Mouse (Mus musculus): ENCODE measurements at regions not wholly inside any gene's neighbourhood (a gene's known extent, or its start where the extent isn't known, plus 50 kb on each side); places are given as distances from the start of the nearest gene placed in this dataset.
A peak's percentile ranks its signal among the peaks of the same experiment; 100 is the strongest.

- Histone ChIP-seq H3K36me3 (ENCODE audit: control insufficient read depth, insufficient read depth, low read length) (no peaks in the 10 kb centered on the region), H3K9ac (ENCODE audit: low read length) (no peak overlapping the region), H3K4me3 (ENCODE audit: low read depth, low read length) (no peak overlapping the region), H3K27ac (ENCODE audit: low read depth) (no peak overlapping the region), H3K4me1 (replicated peaks; ENCODE audit: control insufficient read depth, insufficient read depth, low read length) (no peaks in the 10 kb centered on the region), H3K4me2 (ENCODE audit: low read length) (no peak overlapping the region), H3K27me3 (replicated peaks; ENCODE audit: control insufficient read depth, insufficient read depth, low read length) (no peaks in the 10 kb centered on the region), H3K9me3 (ENCODE audit: control insufficient read depth, low read length) (no peaks in the 10 kb centered on the region)
- WGBS: 92% methylated on average over 5 of the region's 5 CpGs
- ATAC-seq (replicated peaks; ENCODE audit: low FRiP score, low TSS enrichment, low read depth) (no peak), DNase-seq (ENCODE audit: low spot score) (no peak)
Observed at GRCm38 (mm10) chr13:46040062-46040461, 75.3 kb upstream of the Atxn1 start.

- no peak overlapping the region for H3K27ac ChIP-seq (ENCODE audit: low read depth)
- H3K4me3 ChIP-seq (ENCODE audit: low read depth, low read length): no peak overlapping the region
- H3K36me3 ChIP-seq (ENCODE audit: control insufficient read depth, insufficient read depth, low read length): no peaks in the 10 kb centered on the region
- 71% methylated on average over 10 of the region's 10 CpGs for WGBS
- no peak overlapping the region for H3K9ac ChIP-seq (ENCODE audit: low read length)
- H3K27me3 ChIP-seq (replicated peaks; ENCODE audit: control insufficient read depth, insufficient read depth, low read length): no peaks in the 10 kb centered on the region
- DNase-seq (ENCODE audit: low spot score) (no peak), ATAC-seq (replicated peaks; ENCODE audit: low FRiP score, low TSS enrichment, low read depth) (no peak)
- H3K4me1 ChIP-seq (replicated peaks; ENCODE audit: control insufficient read depth, insufficient read depth, low read length): no peaks in the 10 kb centered on the region
- no peak overlapping the region for H3K4me2 ChIP-seq (ENCODE audit: low read length)
- H3K9me3 ChIP-seq (ENCODE audit: control insufficient read depth, low read length): no peaks in the 10 kb centered on the region
Observed at GRCm38 (mm10) chr13:46038441-46039331, 73.9 kb upstream of the Atxn1 start.

- Histone ChIP-seq H3K4me2 (ENCODE audit: low read length) (no peak overlapping the region), H3K4me1 (replicated peaks; ENCODE audit: control insufficient read depth, insufficient read depth, low read length) (no peaks in the 10 kb centered on the region), H3K27me3 (replicated peaks; ENCODE audit: control insufficient read depth, insufficient read depth, low read length) (no peaks in the 10 kb centered on the region), H3K9ac (ENCODE audit: low read length) (no peak overlapping the region), H3K9me3 (ENCODE audit: control insufficient read depth, low read length) (no peaks in the 10 kb centered on the region), H3K27ac (ENCODE audit: low read depth) (no peak overlapping the region), H3K36me3 (ENCODE audit: control insufficient read depth, insufficient read depth, low read length) (no peaks in the 10 kb centered on the region), H3K4me3 (ENCODE audit: low read depth, low read length) (no peak overlapping the region)
- ATAC-seq (replicated peaks; ENCODE audit: low FRiP score, low TSS enrichment, low read depth) (no peak), DNase-seq (ENCODE audit: low spot score) (no peak)
- 87% methylated on average over 2 of the region's 2 CpGs for WGBS
Observed at GRCm38 (mm10) chr13:46032281-46032680, 67.5 kb upstream of the Atxn1 start.

- Histone ChIP-seq H3K9me3 (ENCODE audit: control insufficient read depth, low read length) (no peaks in the 10 kb centered on the region), H3K27me3 (replicated peaks; ENCODE audit: control insufficient read depth, insufficient read depth, low read length) (no peaks in the 10 kb centered on the region), H3K36me3 (ENCODE audit: control insufficient read depth, insufficient read depth, low read length) (no peaks in the 10 kb centered on the region), H3K27ac (ENCODE audit: low read depth) (no peak overlapping the region), H3K4me3 (ENCODE audit: low read depth, low read length) (no peak overlapping the region), H3K9ac (ENCODE audit: low read length) (no peak overlapping the region), H3K4me2 (ENCODE audit: low read length) (no peak overlapping the region), H3K4me1 (replicated peaks; ENCODE audit: control insufficient read depth, insufficient read depth, low read length) (no peaks in the 10 kb centered on the region)
- ATAC-seq (replicated peaks; ENCODE audit: low FRiP score, low TSS enrichment, low read depth): no peak
- DNase-seq (ENCODE audit: low spot score): no peak
- 21% methylated on average over 2 of the region's 2 CpGs for WGBS
Observed at GRCm38 (mm10) chr13:46026018-46026417, 61.2 kb upstream of the Atxn1 start.

- ATAC-seq (replicated peaks; ENCODE audit: low FRiP score, low TSS enrichment, low read depth) (no peak), DNase-seq (ENCODE audit: low spot score) (no peak)
- no peak overlapping the region for H3K9ac ChIP-seq (ENCODE audit: low read length)
- H3K9me3 ChIP-seq (ENCODE audit: control insufficient read depth, low read length): no peaks in the 10 kb centered on the region
- H3K36me3 ChIP-seq (ENCODE audit: control insufficient read depth, insufficient read depth, low read length): no peaks in the 10 kb centered on the region
- no peak overlapping the region for H3K27ac ChIP-seq (ENCODE audit: low read depth)
- WGBS: 76% methylated on average over 5 of the region's 5 CpGs
- peaks cover 7% of the 10 kb centered on the region; the same call in 1 of the 2 replicates for H3K4me1 ChIP-seq (replicated peaks; ENCODE audit: control insufficient read depth, insufficient read depth, low read length)
- H3K4me3 ChIP-seq (ENCODE audit: low read depth, low read length): no peak overlapping the region
- H3K27me3 ChIP-seq (replicated peaks; ENCODE audit: control insufficient read depth, insufficient read depth, low read length): no peaks in the 10 kb centered on the region
- H3K4me2 ChIP-seq (ENCODE audit: low read length): no peak overlapping the region
Observed at GRCm38 (mm10) chr13:46023630-46024041, 58.8 kb upstream of the Atxn1 start.

- Histone ChIP-seq H3K9me3 (ENCODE audit: control insufficient read depth, low read length) (no peaks in the 10 kb centered on the region), H3K4me3 (ENCODE audit: low read depth, low read length) (no peak overlapping the region), H3K4me1 (replicated peaks; ENCODE audit: control insufficient read depth, insufficient read depth, low read length) (peaks cover 7% of the 10 kb centered on the region; the same call in 1 of the 2 replicates), H3K9ac (ENCODE audit: low read length) (no peak overlapping the region), H3K36me3 (ENCODE audit: control insufficient read depth, insufficient read depth, low read length) (no peaks in the 10 kb centered on the region), H3K27ac (ENCODE audit: low read depth) (no peak overlapping the region), H3K27me3 (replicated peaks; ENCODE audit: control insufficient read depth, insufficient read depth, low read length) (no peaks in the 10 kb centered on the region), H3K4me2 (ENCODE audit: low read length) (no peak overlapping the region)
- 37% methylated on average over 5 of the region's 5 CpGs for WGBS
- DNase-seq (ENCODE audit: low spot score) (no peak), ATAC-seq (replicated peaks; ENCODE audit: low FRiP score, low TSS enrichment, low read depth) (no peak)
Observed at GRCm38 (mm10) chr13:46023187-46023586, 58.4 kb upstream of the Atxn1 start.

GRCm38 (mm10) chr13:46020945-46021835 is 56.4 kb upstream of the Atxn1 start:
- Histone ChIP-seq H3K36me3 (ENCODE audit: control insufficient read depth, insufficient read depth, low read length) (no peaks in the 10 kb centered on the region), H3K4me1 (replicated peaks; ENCODE audit: control insufficient read depth, insufficient read depth, low read length) (peaks cover 7% of the 10 kb centered on the region; the same call in 1 of the 2 replicates), H3K9ac (ENCODE audit: low read length) (no peak overlapping the region), H3K4me2 (ENCODE audit: low read length) (no peak overlapping the region), H3K27ac (ENCODE audit: low read depth) (no peak overlapping the region), H3K9me3 (ENCODE audit: control insufficient read depth, low read length) (no peaks in the 10 kb centered on the region), H3K4me3 (ENCODE audit: low read depth, low read length) (no peak overlapping the region), H3K27me3 (replicated peaks; ENCODE audit: control insufficient read depth, insufficient read depth, low read length) (no peaks in the 10 kb centered on the region)
- WGBS: 82% methylated on average over 6 of the region's 6 CpGs
- ATAC-seq (replicated peaks; ENCODE audit: low FRiP score, low TSS enrichment, low read depth) (no peak), DNase-seq (ENCODE audit: low spot score) (no peak)

- Histone ChIP-seq H3K9me3 (ENCODE audit: control insufficient read depth, low read length) (no peaks in the 10 kb centered on the region), H3K4me2 (ENCODE audit: low read length) (no peak overlapping the region), H3K36me3 (ENCODE audit: control insufficient read depth, insufficient read depth, low read length) (no peaks in the 10 kb centered on the region), H3K27ac (ENCODE audit: low read depth) (no peak overlapping the region), H3K4me3 (ENCODE audit: low read depth, low read length) (no peak overlapping the region), H3K4me1 (replicated peaks; ENCODE audit: control insufficient read depth, insufficient read depth, low read length) (peaks cover 7% of the 10 kb centered on the region; the same call in 1 of the 2 replicates), H3K27me3 (replicated peaks; ENCODE audit: control insufficient read depth, insufficient read depth, low read length) (no peaks in the 10 kb centered on the region), H3K9ac (ENCODE audit: low read length) (no peak overlapping the region)
- WGBS: 29% methylated on average over 9 of the region's 9 CpGs
- ATAC-seq (replicated peaks; ENCODE audit: low FRiP score, low TSS enrichment, low read depth) (peak; percentile 23; the same call in 1 of the 2 replicates), DNase-seq (ENCODE audit: low spot score) (no peak)
Observed at GRCm38 (mm10) chr13:46019431-46020166, 54.8 kb upstream of the Atxn1 start.
